Mouse (Mus musculus) brain, adult 10 weeks (tissue): ENCODE measurements around the gene Dync1i2. TPM values are rescaled to one million over a fixed set of nuclear protein-coding genes. Genes with fewer than 3 reads are reported as not detected.

Source experiments
- polyA plus RNA-seq: library from polyadenylated mRNA; stranded (reverse); fragments of 350-450 nt; fragmentation: Illumina TruSeq; extraction: RNeasy Lipid Tissue Mini Kit (QIAGEN cat#74804); gene quantifications from one replicate; pipeline ENCODE4 v1.2.3, GENCODE M21; 2015; ENCODE audit warnings: low read depth, low replicate concordance

Gene Dync1i2
- 133 TPM for polyA plus RNA-seq

GRCm38 (mm10) chr2:71211591-71212359 is at the start of gene Dync1i2:
Gene Dync1i2, plus strand, starts transcription at chr2:71211706.

Other genes with a start within 250 kb of the Dync1i2 start
- gene Dcaf17, start 156.4 kb upstream of the Dync1i2 start, polyA plus RNA-seq: 8.5 TPM
- gene Mettl8, start 156.1 kb upstream of the Dync1i2 start, polyA plus RNA-seq: 16.0 TPM
- 0.80 TPM for gene Cybrd1, start 93.8 kb upstream of the Dync1i2 start, polyA plus RNA-seq
- gene Slc25a12, start 156.0 kb downstream of the Dync1i2 start, polyA plus RNA-seq: 141 TPM
- 34.8 TPM for gene Hat1, start 177.3 kb downstream of the Dync1i2 start, polyA plus RNA-seq
- gene Metap1d, start 241.6 kb downstream of the Dync1i2 start, polyA plus RNA-seq: 25.5 TPM